Mouse (Mus musculus): ENCODE data around the gene Plscr3. TPM values are rescaled to one million over a fixed set of nuclear protein-coding genes. Genes with fewer than 3 reads are reported as not detected.

The Plscr3 gene
- total RNA-seq, 2 experiments from 2014 or later: 15.9 to 16.1 TPM

GRCm38 (mm10) chr11:69823456-69823855, 22.7 kb upstream of the Plscr3 start:
- DNase-seq (ENCODE audit: low spot score in 2 of 2): no peak

- no peak for DNase-seq (ENCODE audit: low spot score in 2 of 2)
Measured at GRCm38 (mm10) chr11:69828832-69829231, 17.3 kb upstream of the Plscr3 start.

GRCm38 (mm10) chr11:69833554-69833953, 12.6 kb upstream of the Plscr3 start:
- no peak for DNase-seq (ENCODE audit: low spot score in 2 of 2)

- no peak for DNase-seq (ENCODE audit: low spot score in 2 of 2)
Measured at GRCm38 (mm10) chr11:69834001-69834549, 12.1 kb upstream of the Plscr3 start.

- no peak for DNase-seq (ENCODE audit: low spot score in 2 of 2)
Measured at GRCm38 (mm10) chr11:69835326-69835965, 10.7 kb upstream of the Plscr3 start.

GRCm38 (mm10) chr11:69835966-69836335, 10.2 kb upstream of the Plscr3 start:
- no peak for DNase-seq (ENCODE audit: low spot score in 2 of 2)

GRCm38 (mm10) chr11:69836703-69837576, 9.2 kb upstream of the Plscr3 start:
- peak; percentile 30 to 41 for DNase-seq (ENCODE audit: low spot score in 2 of 2)

- no peak for DNase-seq (ENCODE audit: low spot score in 2 of 2)
Measured at GRCm38 (mm10) chr11:69837604-69837951, 8.6 kb upstream of the Plscr3 start, which contains the start of gene Nlgn2. Gene Nlgn2 (minus strand): TSS chr11:69837784.

GRCm38 (mm10) chr11:69837952-69838713, 8.0 kb upstream of the Plscr3 start, which contains the start of gene Tmem256:
Gene Tmem256 (plus strand): TSS chr11:69838514.
- peak; percentile 98 for DNase-seq (ENCODE audit: low spot score in 2 of 2)

GRCm38 (mm10) chr11:69838714-69839104, 7.5 kb upstream of the Plscr3 start:
- DNase-seq (ENCODE audit: low spot score in 2 of 2): no peak

GRCm38 (mm10) chr11:69846738-69847688, 837 bp downstream of the Plscr3 start:
- DNase-seq (ENCODE audit: low spot score in 2 of 2): no peak

GRCm38 (mm10) chr11:69848021-69848420, 1.8 kb downstream of the Plscr3 start:
- DNase-seq (ENCODE audit: low spot score in 2 of 2): no peak

- DNase-seq (ENCODE audit: low spot score in 2 of 2): no peak
Measured at GRCm38 (mm10) chr11:69849128-69849527, 3.0 kb downstream of the Plscr3 start.

- DNase-seq (ENCODE audit: low spot score in 2 of 2): no peak
Measured at GRCm38 (mm10) chr11:69849884-69850283, 3.7 kb downstream of the Plscr3 start.

- no peak for DNase-seq (ENCODE audit: low spot score in 2 of 2)
Measured at GRCm38 (mm10) chr11:69850754-69851153, 4.6 kb downstream of the Plscr3 start.

- DNase-seq (ENCODE audit: low spot score in 2 of 2): no peak
Measured at GRCm38 (mm10) chr11:69853994-69854393, 7.8 kb downstream of the Plscr3 start.

GRCm38 (mm10) chr11:69854680-69855079, 8.5 kb downstream of the Plscr3 start:
- DNase-seq (ENCODE audit: low spot score in 2 of 2): no peak

GRCm38 (mm10) chr11:69855347-69855746, 9.2 kb downstream of the Plscr3 start:
- DNase-seq (ENCODE audit: low spot score in 2 of 2): no peak

GRCm38 (mm10) chr11:69858113-69858998, 12.2 kb downstream of the Plscr3 start, which contains the start of gene Tnk1:
Gene Tnk1 (minus strand): TSS chr11:69858730.
- DNase-seq (ENCODE audit: low spot score in 2 of 2): no peak

All from layer of hippocampus, adult 18-20 months (tissue).